Mouse (Mus musculus) left cerebral cortex, postnatal 10 days (tissue): ENCODE measurements around the gene Cfap77. TPM values are rescaled to one million over a fixed set of nuclear protein-coding genes. Genes with fewer than 3 reads are reported as not detected.

ENCODE experiments used
- DNase-seq, 2 experiments: peaks; one replicate each; pipeline ENCODE4 v3.0.0; 2021 to 2022; ENCODE audit warnings: low spot score in 2 of 2, mixed read lengths in 1 of 2; ENCODE audit errors: extremely low spot score in 1 of 2
- intact Hi-C: fragments of 180-260 bp; cut with DNase I; formaldehyde crosslinking; loops from one replicate; pipeline ENCODE4 v1.15.1; 2025
- total RNA-seq, 2 experiments: library from RNA; stranded (reverse); gene quantifications; 2 replicates each; pipeline ENCODE4 v1.2.3; 2021

Gene Cfap77
- total RNA-seq, 2 experiments from 2014 or later: 0.91 to 1.1 TPM

- no peak for DNase-seq
- intact Hi-C loops: no loop called here
Observed at GRCm38 (mm10) chr2:29012523-29012922, 42.3 kb downstream of the Cfap77 start.

- DNase-seq: no peak
- intact Hi-C loops: no loop called here
Observed at GRCm38 (mm10) chr2:29007656-29008055, 47.2 kb downstream of the Cfap77 start.

- no peak for DNase-seq
- intact Hi-C loops: no loop called here
Observed at GRCm38 (mm10) chr2:29006455-29007034, 48.3 kb downstream of the Cfap77 start.

GRCm38 (mm10) chr2:29004037-29004436 is 50.8 kb downstream of the Cfap77 start:
- intact Hi-C loops: no loop called here
- no peak for DNase-seq

- DNase-seq: no peak
- intact Hi-C loops: no loop called here
Observed at GRCm38 (mm10) chr2:28998246-28998645, 56.6 kb downstream of the Cfap77 start.

- DNase-seq: no peak
- intact Hi-C loops: no loop called here
Observed at GRCm38 (mm10) chr2:28997161-28997834, 57.6 kb downstream of the Cfap77 start.

GRCm38 (mm10) chr2:28995436-28995835 is 59.4 kb downstream of the Cfap77 start:
- DNase-seq: no peak
- intact Hi-C loops: no loop called here

GRCm38 (mm10) chr2:28994014-28994413 is 60.9 kb downstream of the Cfap77 start:
- DNase-seq: no peak
- intact Hi-C loops: no loop called here

GRCm38 (mm10) chr2:28988781-28989180 is 66.1 kb downstream of the Cfap77 start:
- intact Hi-C loops: no loop called here

GRCm38 (mm10) chr2:28980080-28980910 is 74.6 kb downstream of the Cfap77 start:
- intact Hi-C loops: no loop called here
- no peak for DNase-seq

More at GRCm38 (mm10) chr2:28988781-28989180, 66.1 kb downstream of the Cfap77 start:
- DNase-seq: no peak

GRCm38 (mm10) chr2:28978461-28978860 is 76.4 kb downstream of the Cfap77 start:
- DNase-seq: no peak
- intact Hi-C loops: loop anchor here (5.0 kb wide), 2 partner anchors 56 to 221 kb away; no protein-coding TSS in a partner anchor

- DNase-seq: peak; percentile 46 to 88
- intact Hi-C loops: loop anchor here (5.0 kb wide), 2 partner anchors 54 to 219 kb away; no protein-coding TSS in a partner anchor
Observed at GRCm38 (mm10) chr2:28976635-28977034, 78.2 kb downstream of the Cfap77 start.

- intact Hi-C loops: loop anchor here (5.0 kb wide), 2 partner anchors 53 to 218 kb away; no protein-coding TSS in a partner anchor
- DNase-seq: no peak
Observed at GRCm38 (mm10) chr2:28975604-28976003, 79.3 kb downstream of the Cfap77 start.

- DNase-seq: no peak
- intact Hi-C loops: no loop called here
Observed at GRCm38 (mm10) chr2:28974520-28974919, 80.3 kb downstream of the Cfap77 start.

GRCm38 (mm10) chr2:28973832-28974450 is 80.9 kb downstream of the Cfap77 start:
- DNase-seq: no peak
- intact Hi-C loops: no loop called here

- no peak for DNase-seq
- intact Hi-C loops: no loop called here
Observed at GRCm38 (mm10) chr2:28970424-28970823, 84.4 kb downstream of the Cfap77 start.

GRCm38 (mm10) chr2:28968278-28968677 is 86.6 kb downstream of the Cfap77 start:
- no peak for DNase-seq
- intact Hi-C loops: no loop called here

- intact Hi-C loops: no loop called here
Observed at GRCm38 (mm10) chr2:28966151-28966795, 88.6 kb downstream of the Cfap77 start.

GRCm38 (mm10) chr2:28963565-28963964 is 91.3 kb downstream of the Cfap77 start:
- DNase-seq: no peak
- intact Hi-C loops: no loop called here

More at GRCm38 (mm10) chr2:28966151-28966795, 88.6 kb downstream of the Cfap77 start:
- DNase-seq: no peak
